15 mouse cellular contexts compared by ENCODE assay signal in genomic region chr8:94694701-94695100, GRCm38 (mm10). TPM values are rescaled to one million over a fixed set of nuclear protein-coding genes. Genes with fewer than 3 reads are reported as not detected.
DNase-seq lines count a peak whose midpoint lies in the region; ATAC-seq lines count a peak whose summit lies in the region.
"Had no signal": no experiment of that assay in that cellular context is flagged by ENCODE, and none has a peak within 500 bp of the region (broad histone marks: within the 10 kb centered on the region; RNA-seq: fewer than 3 reads in every experiment).

No protein-coding gene starts in this region.

- H3K4me1 ChIP-seq in hindbrain, embryonic 10.5 days (replicated peaks), result peaks cover 26% of the 10 kb centered on the region
- H3K4me1 ChIP-seq in hindbrain, embryonic 16.5 days (ENCODE audit: control insufficient read depth, insufficient read depth, low read depth, low read length), result peaks cover 8% of the 10 kb centered on the region
- peaks cover 25% of the 10 kb centered on the region for H3K4me1 ChIP-seq in midbrain, embryonic 10.5 days
- H3K4me1 ChIP-seq in midbrain, embryonic 16.5 days (ENCODE audit: control insufficient read depth, insufficient read depth, low read length), result peaks cover 12% of the 10 kb centered on the region; the same call in 1 of the 2 replicates
- peaks cover 24% of the 10 kb centered on the region for H3K4me1 ChIP-seq in hindbrain, embryonic 15.5 days (replicated peaks)
- H3K4me1 ChIP-seq in stomach, embryonic 15.5 days, result peaks cover 19% of the 10 kb centered on the region; the same call in 1 of the 2 replicates

- H3K27me3 ChIP-seq in hindbrain, embryonic 10.5 days (ENCODE audit: insufficient read depth, poor library complexity, severe bottlenecking), result peaks cover 73% of the 10 kb centered on the region
- H3K27me3 ChIP-seq in hindbrain, embryonic 16.5 days (replicated peaks; ENCODE audit: control insufficient read depth, insufficient read depth, low read length), result peaks cover 31% of the 10 kb centered on the region
- peaks cover 78% of the 10 kb centered on the region for H3K27me3 ChIP-seq in midbrain, embryonic 10.5 days (ENCODE audit: low read depth, poor library complexity, severe bottlenecking)
- peaks cover 45% of the 10 kb centered on the region for H3K27me3 ChIP-seq in midbrain, embryonic 16.5 days (ENCODE audit: control insufficient read depth, insufficient read depth, low read depth, low read length)
- peaks cover 54% of the 10 kb centered on the region for H3K27me3 ChIP-seq in hindbrain, embryonic 15.5 days
- H3K27me3 ChIP-seq in stomach, embryonic 15.5 days (replicated peaks), result peaks cover 42% of the 10 kb centered on the region

- no peak overlapping the region; the same call in 1 of the 2 replicates for H3K4me2 ChIP-seq in hindbrain, embryonic 16.5 days (ENCODE audit: low read length)
- no peak overlapping the region for H3K4me2 ChIP-seq in midbrain, embryonic 16.5 days (ENCODE audit: low read length)
- peak overlapping the region; percentile 84; the same call in 1 of the 2 replicates for H3K4me2 ChIP-seq in hindbrain, embryonic 15.5 days
- peak overlapping the region; percentile 92 for H3K4me2 ChIP-seq in stomach, embryonic 15.5 days

- H3K36me3 ChIP-seq in hindbrain, embryonic 10.5 days, result no peaks in the 10 kb centered on the region
- H3K36me3 ChIP-seq in hindbrain, embryonic 16.5 days (ENCODE audit: control insufficient read depth, insufficient read depth, low read length), result no peaks in the 10 kb centered on the region
- no peaks in the 10 kb centered on the region for H3K36me3 ChIP-seq in midbrain, embryonic 10.5 days
- no peaks in the 10 kb centered on the region for H3K36me3 ChIP-seq in midbrain, embryonic 16.5 days (ENCODE audit: control insufficient read depth, insufficient read depth, low read length)
- H3K36me3 ChIP-seq in hindbrain, embryonic 15.5 days, result no peaks in the 10 kb centered on the region
- H3K36me3 ChIP-seq in stomach, embryonic 15.5 days, result no peaks in the 10 kb centered on the region
- H3K36me3 ChIP-seq: heart, embryonic 13.5 days; limb, embryonic 13.5 days had no signal

- no peak overlapping the region for H3K27ac ChIP-seq in hindbrain, embryonic 10.5 days
- H3K27ac ChIP-seq in hindbrain, embryonic 16.5 days (ENCODE audit: low read depth, low read length), result no peak overlapping the region
- no peak overlapping the region for H3K27ac ChIP-seq in midbrain, embryonic 10.5 days (replicated peaks)
- H3K27ac ChIP-seq in midbrain, embryonic 16.5 days (ENCODE audit: low read length), result no peak overlapping the region
- no peak overlapping the region for H3K27ac ChIP-seq in hindbrain, embryonic 15.5 days (replicated peaks)
- H3K27ac ChIP-seq in stomach, embryonic 15.5 days, result no peak overlapping the region
- H3K27ac ChIP-seq: gastrocnemius, adult 2 months; heart, embryonic 13.5 days; limb, embryonic 13.5 days; macrophage had no signal

- no peak for DNase-seq in hindbrain, embryonic 10.5 days (ENCODE audit: low spot score)
- DNase-seq in midbrain, embryonic 10.5 days (ENCODE audit: low spot score), result no peak
- no peak for DNase-seq in ovary, postnatal 14 days (ENCODE audit: low spot score)
- DNase-seq in cerebellum, postnatal 4 days (ENCODE audit: low spot score in 2 of 2), result no peak
- DNase-seq: adrenal gland, postnatal 25 days; gastrocnemius, adult 2 months had no signal

- no peaks in the 10 kb centered on the region for H3K9me3 ChIP-seq in hindbrain, embryonic 10.5 days
- no peaks in the 10 kb centered on the region for H3K9me3 ChIP-seq in hindbrain, embryonic 16.5 days (ENCODE audit: control insufficient read depth, low read length)
- H3K9me3 ChIP-seq in midbrain, embryonic 10.5 days (replicated peaks), result no peaks in the 10 kb centered on the region
- no peaks in the 10 kb centered on the region for H3K9me3 ChIP-seq in midbrain, embryonic 16.5 days (replicated peaks; ENCODE audit: control insufficient read depth, low read length, poor library complexity, severe bottlenecking)
- no peaks in the 10 kb centered on the region for H3K9me3 ChIP-seq in hindbrain, embryonic 15.5 days
- no peaks in the 10 kb centered on the region for H3K9me3 ChIP-seq in stomach, embryonic 15.5 days
- H3K9me3 ChIP-seq: heart, embryonic 13.5 days; limb, embryonic 13.5 days had no signal

- H3K9ac ChIP-seq in hindbrain, embryonic 16.5 days (ENCODE audit: low read depth, low read length), result no peak overlapping the region
- H3K9ac ChIP-seq in midbrain, embryonic 16.5 days (ENCODE audit: low read depth, low read length), result no peak overlapping the region
- no peak overlapping the region for H3K9ac ChIP-seq in hindbrain, embryonic 15.5 days
- H3K9ac ChIP-seq in stomach, embryonic 15.5 days, result no peak overlapping the region
- H3K9ac ChIP-seq: heart, embryonic 13.5 days had no signal

- peak overlapping the region; percentile 58 for H3K4me3 ChIP-seq in hindbrain, embryonic 10.5 days
- H3K4me3 ChIP-seq in hindbrain, embryonic 16.5 days (ENCODE audit: low read length), result no peak overlapping the region
- peak overlapping the region; percentile 57 for H3K4me3 ChIP-seq in midbrain, embryonic 10.5 days
- no peak overlapping the region; the same call in 1 of the 2 replicates for H3K4me3 ChIP-seq in midbrain, embryonic 16.5 days (ENCODE audit: low read depth, low read length)
- H3K4me3 ChIP-seq in hindbrain, embryonic 15.5 days, result 0 out of 2 replicates have a peak overlapping the region, but pooled peaks have one; percentile 49
- peak overlapping the region; percentile 57 for H3K4me3 ChIP-seq in stomach, embryonic 15.5 days (replicated peaks)

- WGBS in hindbrain, embryonic 10.5 days, result 1% methylated on average over 6 of the region's 6 CpGs
- WGBS in hindbrain, embryonic 16.5 days, result 5% methylated on average over 6 of the region's 6 CpGs
- 3% methylated on average over 6 of the region's 6 CpGs for WGBS in midbrain, embryonic 10.5 days
- 4% methylated on average over 6 of the region's 6 CpGs for WGBS in midbrain, embryonic 16.5 days
- 3% methylated on average over 6 of the region's 6 CpGs for WGBS in hindbrain, embryonic 15.5 days
- 9% methylated on average over 6 of the region's 6 CpGs for WGBS in stomach, embryonic 15.5 days

- ATAC-seq in hindbrain, embryonic 16.5 days, result no peak
- ATAC-seq in midbrain, embryonic 16.5 days, result no peak
- ATAC-seq in hindbrain, embryonic 15.5 days (ENCODE audit: low FRiP score, low read depth), result no peak
- ATAC-seq in stomach, embryonic 15.5 days (ENCODE audit: insufficient read depth, low FRiP score, low read depth), result no peak
- ATAC-seq: inflammation-experienced regulatory T-cells, adult 6 months; Patski had no signal

RNA-seq across cellular contexts. Expression of gene Pllp, which starts 1.4 kb away (rescaled TPM):
- 0.15 and 0.21 TPM in 2 replicates for polyA plus RNA-seq in hindbrain, embryonic 10.5 days (2016; fragmentation: Nextera tagmentation; extraction: Ambion mirVana)
- polyA plus RNA-seq in hindbrain, embryonic 16.5 days (2015; fragmentation: Nextera tagmentation; extraction: Ambion mirVana), result 3.5 and 8.1 TPM in 2 replicates
- 0.34 and 0.36 TPM in 2 replicates for polyA plus RNA-seq in midbrain, embryonic 10.5 days (2016; fragmentation: Nextera tagmentation; extraction: Ambion mirVana)
- 1.7 and 3.4 TPM in 2 replicates for polyA plus RNA-seq in midbrain, embryonic 16.5 days (2015; fragmentation: Nextera tagmentation; extraction: Ambion mirVana)
- polyA plus RNA-seq in hindbrain, embryonic 15.5 days (2015; fragmentation: Nextera tagmentation; extraction: Ambion mirVana), result 1.7 and 2.4 TPM in 2 replicates
- 71.7 and 79.4 TPM in 2 replicates for polyA plus RNA-seq in stomach, embryonic 15.5 days (2015; fragmentation: Nextera tagmentation; extraction: Ambion mirVana)
- polyA plus RNA-seq: macrophage had no signal

RNA-seq across cellular contexts. Expression of gene Arl2bp, which starts 28.3 kb away (rescaled TPM):
- polyA plus RNA-seq in hindbrain, embryonic 10.5 days (2016; fragmentation: Nextera tagmentation; extraction: Ambion mirVana), result 205 and 217 TPM in 2 replicates
- polyA plus RNA-seq in hindbrain, embryonic 16.5 days (2015; fragmentation: Nextera tagmentation; extraction: Ambion mirVana), result 179 and 191 TPM in 2 replicates
- 210 and 222 TPM in 2 replicates for polyA plus RNA-seq in midbrain, embryonic 10.5 days (2016; fragmentation: Nextera tagmentation; extraction: Ambion mirVana)
- 179 and 183 TPM in 2 replicates for polyA plus RNA-seq in midbrain, embryonic 16.5 days (2015; fragmentation: Nextera tagmentation; extraction: Ambion mirVana)
- polyA plus RNA-seq in hindbrain, embryonic 15.5 days (2015; fragmentation: Nextera tagmentation; extraction: Ambion mirVana), result 183 and 186 TPM in 2 replicates
- polyA plus RNA-seq in stomach, embryonic 15.5 days (2015; fragmentation: Nextera tagmentation; extraction: Ambion mirVana), result 129 and 137 TPM in 2 replicates

RNA-seq across cellular contexts. Expression of gene Ccl22, which starts 50.7 kb away (rescaled TPM):
- not detected in 2 replicates for polyA plus RNA-seq in hindbrain, embryonic 10.5 days (2016; fragmentation: Nextera tagmentation; extraction: Ambion mirVana)
- not detected in 2 replicates for polyA plus RNA-seq in hindbrain, embryonic 16.5 days (2015; fragmentation: Nextera tagmentation; extraction: Ambion mirVana)
- polyA plus RNA-seq in midbrain, embryonic 10.5 days (2016; fragmentation: Nextera tagmentation; extraction: Ambion mirVana), result not detected in 2 replicates
- not detected in 2 replicates for polyA plus RNA-seq in midbrain, embryonic 16.5 days (2015; fragmentation: Nextera tagmentation; extraction: Ambion mirVana)
- not detected in 2 replicates for polyA plus RNA-seq in hindbrain, embryonic 15.5 days (2015; fragmentation: Nextera tagmentation; extraction: Ambion mirVana)
- polyA plus RNA-seq in stomach, embryonic 15.5 days (2015; fragmentation: Nextera tagmentation; extraction: Ambion mirVana), result not detected in 2 replicates
- polyA plus RNA-seq: heart, embryonic 13.5 days; inflammation-experienced regulatory T-cells, adult 6 months; limb, embryonic 13.5 days; Patski had no signal

Comparison
In these comparisons a context has a peak if more than half of its experiments do, and no peak if none do; other contexts are left out.
1. H3K4me3 ChIP-seq: peak in hindbrain, embryonic 10.5 days (single experiment), midbrain, embryonic 10.5 days (single experiment), hindbrain, embryonic 15.5 days (single experiment) and stomach, embryonic 15.5 days (single experiment); none in hindbrain, embryonic 16.5 days (single experiment) and midbrain, embryonic 16.5 days (single experiment).
2. H3K4me2 ChIP-seq: peak in hindbrain, embryonic 15.5 days (single experiment) and stomach, embryonic 15.5 days (single experiment); none in hindbrain, embryonic 16.5 days (single experiment) and midbrain, embryonic 16.5 days (single experiment).